Mouse (Mus musculus) cortical plate, adult 2 months (tissue): ENCODE data around the gene Scel.

Source experiments
- CTCF ChIP-seq: fragments of 200-500 bp; IDR thresholded peaks from 2 replicates; pipeline ENCODE4 v1.5.1; 2011; ENCODE audit warnings: mild to moderate bottlenecking, control low read depth, low read length; ENCODE audit not compliant: insufficient read depth; ENCODE audit errors: extremely low read depth
- POLR2A ChIP-seq: fragments of 200-500 bp; IDR thresholded peaks from 2 replicates; pipeline ENCODE4 v1.6.1; 2011; ENCODE audit warnings: mild to moderate bottlenecking, low read length, control low read depth; ENCODE audit not compliant: insufficient read depth; ENCODE audit errors: extremely low read depth

- TF ChIP-seq CTCF (no peak), POLR2A (no peak)
Measured at GRCm38 (mm10) chr14:103529733-103530367, 16.7 kb downstream of the Scel start.
